In the genomic region with DNA sequence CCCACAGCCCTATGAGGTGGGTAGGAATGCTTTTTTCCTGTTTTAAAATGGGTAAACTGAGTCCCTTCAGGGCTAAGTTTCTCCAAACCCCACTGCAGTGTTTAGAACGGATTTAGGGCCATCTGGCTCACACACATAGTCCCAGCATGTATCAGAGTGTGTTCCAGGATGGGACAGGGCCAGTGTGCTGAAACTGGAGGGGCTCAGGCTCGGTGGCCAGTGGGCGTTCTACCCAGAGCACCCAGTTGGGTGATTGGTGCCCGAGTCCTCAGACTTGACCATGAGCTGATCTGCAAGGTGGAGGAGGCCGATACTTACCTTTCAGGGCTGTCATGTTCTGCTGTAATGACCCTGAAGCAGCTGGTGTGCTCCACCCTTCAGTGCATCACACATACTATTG, we compare ENCODE assay signal across 29 mouse cellular contexts.
"Had no signal": no experiment of that assay in that cellular context is flagged by ENCODE, and none has a peak within 500 bp of the region (broad histone marks: within the 10 kb centered on the region; RNA-seq: fewer than 3 reads in every experiment).

No protein-coding gene starts in this region.

- H3K27me3 ChIP-seq: hindbrain, embryonic 12.5 days; hindbrain, embryonic 15.5 days; intestine, embryonic 15.5 days; kidney, embryonic 15.5 days had no signal

- H3K4me3 ChIP-seq: heart, embryonic 10.5 days; heart, embryonic 12.5 days; heart, embryonic 13.5 days; heart, embryonic 15.5 days; hindbrain, embryonic 10.5 days; hindbrain, embryonic 12.5 days; hindbrain, embryonic 13.5 days; hindbrain, embryonic 15.5 days; intestine, embryonic 15.5 days; kidney, embryonic 15.5 days; layer of hippocampus, adult 2 months had no signal

- H3K27ac ChIP-seq: heart, embryonic 10.5 days; heart, embryonic 13.5 days; heart, embryonic 15.5 days; hindbrain, embryonic 10.5 days; hindbrain, embryonic 12.5 days; hindbrain, embryonic 13.5 days; hindbrain, embryonic 14.5 days; hindbrain, embryonic 15.5 days; hindbrain, postnatal 0 days; intestine, embryonic 15.5 days; kidney, embryonic 15.5 days; kidney, postnatal 0 days; layer of hippocampus, adult 2 months had no signal

- DNase-seq: heart, postnatal 10 days; heart, postnatal 36 days; heart, postnatal 4 days; kidney, adult 11 months; kidney, adult 18-20 months; kidney, adult 2 months; kidney, adult 8-10 months; kidney, adult 9 months; kidney, postnatal 10 days; kidney, postnatal 14 days; kidney, postnatal 25 days; kidney, postnatal 36 days; kidney, postnatal 4 days; layer of hippocampus, adult 9-11 months; layer of hippocampus, postnatal 36 days had no signal

- H3K36me3 ChIP-seq: heart, embryonic 10.5 days; heart, embryonic 12.5 days; heart, embryonic 13.5 days; heart, embryonic 15.5 days; hindbrain, embryonic 10.5 days; hindbrain, embryonic 12.5 days; hindbrain, embryonic 13.5 days; hindbrain, embryonic 15.5 days; intestine, embryonic 15.5 days; kidney, embryonic 15.5 days had no signal
